Mouse (Mus musculus) adrenal gland, postnatal 10 days (tissue): ENCODE measurements around the gene 4933402D24Rik. TPM values are rescaled to one million over a fixed set of nuclear protein-coding genes. Genes with fewer than 3 reads are reported as not detected.

Experiments used
- DNase-seq: peaks from one replicate; pipeline ENCODE4 v3.0.0; 2021; ENCODE audit warnings: mixed read lengths
- long read RNA-seq, 2 experiments: library from polyadenylated mRNA; stranded (forward); transcript quantifications; one replicate each; pipeline ENCODE4 v2.0.0; 2021
- total RNA-seq, 2 experiments: library from RNA; stranded (reverse); gene quantifications; 2 replicates each; pipeline ENCODE4 v1.2.3; 2021

The 4933402D24Rik gene
- not detected for total RNA-seq
- long read RNA-seq, experiment 1, result 0 reads
- long read RNA-seq, experiment 2, result 0 reads

GRCm38 (mm10) chr1:63769167-63769566 is at the start of gene 4933402D24Rik:
4933402D24Rik (minus strand) TSS chr1:63769267.
- DNase-seq, result no peak

- DNase-seq, result no peak
Measured at GRCm38 (mm10) chr1:63808584-63808983, 39.5 kb upstream of the 4933402D24Rik start.

GRCm38 (mm10) chr1:63805095-63805494 is 36.0 kb upstream of the 4933402D24Rik start:
- DNase-seq, result no peak

- DNase-seq, result peak; percentile 13
Measured at GRCm38 (mm10) chr1:63794326-63794725, 25.3 kb upstream of the 4933402D24Rik start.

- no peak for DNase-seq
Measured at GRCm38 (mm10) chr1:63776902-63777630, 8.0 kb upstream of the 4933402D24Rik start.

- no peak for DNase-seq
Measured at GRCm38 (mm10) chr1:63776396-63776795, 7.3 kb upstream of the 4933402D24Rik start.

GRCm38 (mm10) chr1:63770309-63770708 is 1.2 kb upstream of the 4933402D24Rik start:
- DNase-seq, result no peak

GRCm38 (mm10) chr1:63768112-63768511 is 955 bp downstream of the 4933402D24Rik start:
- DNase-seq, result no peak

GRCm38 (mm10) chr1:63764395-63764794 is 4.7 kb downstream of the 4933402D24Rik start:
- no peak for DNase-seq

GRCm38 (mm10) chr1:63763881-63764386 is 5.1 kb downstream of the 4933402D24Rik start:
- no peak for DNase-seq

- peak; percentile 41 for DNase-seq
Measured at GRCm38 (mm10) chr1:63763212-63763694, 5.8 kb downstream of the 4933402D24Rik start.

GRCm38 (mm10) chr1:63756005-63756404 is 13.1 kb downstream of the 4933402D24Rik start:
- DNase-seq, result no peak

GRCm38 (mm10) chr1:63730240-63730771 is 38.8 kb downstream of the 4933402D24Rik start, which contains the start of the genes Mdh1b and Fastkd2:
Mdh1b (minus strand) TSS chr1:63730318.
Fastkd2 (plus strand) TSS chr1:63730614.
- DNase-seq, result peak; percentile 94

GRCm38 (mm10) chr1:63729796-63730195 is 39.3 kb downstream of the 4933402D24Rik start:
- no peak for DNase-seq

GRCm38 (mm10) chr1:63720161-63720560 is 48.9 kb downstream of the 4933402D24Rik start:
- DNase-seq, result no peak

GRCm38 (mm10) chr1:63708876-63709275 is 60.2 kb downstream of the 4933402D24Rik start:
- DNase-seq, result no peak

- DNase-seq, result peak; percentile 18
Measured at GRCm38 (mm10) chr1:63705733-63706132, 63.3 kb downstream of the 4933402D24Rik start.

Other genes starting within 250 kb of the 4933402D24Rik start
- not detected for gene Gm39653, start 153.3 kb downstream of the 4933402D24Rik start, total RNA-seq
- gene Dytn, start 82.3 kb downstream of the 4933402D24Rik start, total RNA-seq, result not detected
- not detected for gene Mdh1b, start 38.9 kb downstream of the 4933402D24Rik start, total RNA-seq
- gene Fastkd2, start 38.7 kb downstream of the 4933402D24Rik start, total RNA-seq, result 10 to 100 TPM; 29.1 to 29.3 TPM